Mouse (Mus musculus) kidney, adult 2 months (tissue): ENCODE measurements around the gene Fam192a. TPM values are rescaled to one million over a fixed set of nuclear protein-coding genes. Genes with fewer than 3 reads are reported as not detected.

Experiments
- DNase-seq: peaks from one replicate; pipeline ENCODE4 v3.0.0; 2021
- H3K27ac ChIP-seq: fragments of 200-500 bp; 2 replicates; pipeline ENCODE4 v1.5.1; 2012; ENCODE audit warnings: low read depth, low read length, control low read depth, inconsistent platforms; ENCODE audit not compliant: insufficient read depth
- H3K27me3 ChIP-seq: fragments of 200-500 bp; replicated peaks from 2 replicates; pipeline ENCODE4 v1.6.1; 2012; ENCODE audit warnings: mild to moderate bottlenecking, moderate library complexity, low read length, inconsistent platforms; ENCODE audit not compliant: control insufficient read depth, insufficient read depth
- H3K36me3 ChIP-seq: fragments of 200-500 bp; 2 replicates; pipeline ENCODE4 v1.6.1; 2012; ENCODE audit warnings: mild to moderate bottlenecking, moderate library complexity, low read length, inconsistent platforms; ENCODE audit not compliant: control insufficient read depth, insufficient read depth
- H3K4me1 ChIP-seq: fragments of 200-500 bp; 2 replicates; pipeline ENCODE4 v1.6.1; 2011; ENCODE audit warnings: low read length; ENCODE audit not compliant: control insufficient read depth, insufficient read depth
- H3K4me3 ChIP-seq: fragments of 200-500 bp; 2 replicates; pipeline ENCODE4 v1.5.1; 2011; ENCODE audit warnings: mild to moderate bottlenecking, low read depth, low read length, control low read depth; ENCODE audit not compliant: insufficient read depth
- CTCF ChIP-seq: fragments of 200-500 bp; conservative IDR thresholded peaks from 2 replicates; pipeline ENCODE4 v1.5.1; 2011; ENCODE audit warnings: low read depth, mild to moderate bottlenecking, control low read depth, low read length, moderate library complexity, mixed read lengths; ENCODE audit not compliant: insufficient read depth, insufficient read length
- POLR2A ChIP-seq: fragments of 200-500 bp; IDR thresholded peaks from one replicate; pipeline ENCODE4 v1.6.1; 2011; ENCODE audit warnings: low read depth, low read length, control low read depth
- WGBS: fragments of 180-500 bp; shearing (Covaris S2); methylation state at CpG from one replicate; pipeline ENCODE4 v1.1.7; 2018; 5-methylcytosine and 5-hydroxymethylcytosine counted together
- polyA plus RNA-seq: library from polyadenylated mRNA; depleted of rRNA; stranded (reverse); fragments of >200 nt; gene quantifications from 2 replicates; pipeline ENCODE4 v1.2.3, GENCODE M21; 2012

Fam192a gene
- polyA plus RNA-seq, 1 experiment, result 20.9 TPM

DNA sequence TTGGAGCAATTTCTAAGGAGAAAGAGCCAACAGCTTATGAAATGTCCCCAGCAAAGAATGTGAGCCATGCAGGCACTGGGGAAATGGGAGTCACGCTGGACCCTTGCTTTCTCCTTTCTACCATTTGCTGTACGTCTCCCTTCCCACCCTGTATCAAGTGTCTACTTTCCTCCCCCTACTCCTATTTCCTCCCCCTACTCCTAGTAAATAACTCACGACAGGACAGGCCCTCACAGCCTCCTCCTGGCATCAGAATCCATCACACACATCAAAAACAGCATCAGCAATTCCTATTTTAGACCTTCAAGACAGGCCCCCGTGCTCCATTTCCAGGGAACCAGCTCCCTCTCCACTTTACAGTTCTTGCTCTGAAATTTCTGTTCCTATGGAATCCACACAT, 10.1 kb downstream of the Fam192a start:
- DNase-seq, result no peak
- no peaks in the 10 kb centered on the region for H3K27me3 ChIP-seq
- no peaks in the 10 kb centered on the region for H3K4me1 ChIP-seq
- no peak for TF ChIP-seq POLR2A
- no peak for TF ChIP-seq CTCF
- no peak overlapping the region for H3K4me3 ChIP-seq
- H3K27ac ChIP-seq, result no peak overlapping the region
- H3K36me3 ChIP-seq, result no peaks in the 10 kb centered on the region
- WGBS, result 63% methylated on average over 4 of the region's 4 CpGs

GRCm38 (mm10) chr8:94584238-94584817, 17.5 kb downstream of the Fam192a start:
- Histone ChIP-seq H3K4me3 (no peak overlapping the region), H3K27ac (no peak overlapping the region), H3K36me3 (peaks cover 2% of the 10 kb centered on the region; the same call in 1 of the 2 replicates), H3K27me3 (no peaks in the 10 kb centered on the region), H3K4me1 (no peaks in the 10 kb centered on the region)
- TF ChIP-seq CTCF (peak; percentile 51), POLR2A (no peak)
- peak; percentile 64 for DNase-seq
- WGBS, result 41% methylated on average over 4 of the region's 4 CpGs

DNA sequence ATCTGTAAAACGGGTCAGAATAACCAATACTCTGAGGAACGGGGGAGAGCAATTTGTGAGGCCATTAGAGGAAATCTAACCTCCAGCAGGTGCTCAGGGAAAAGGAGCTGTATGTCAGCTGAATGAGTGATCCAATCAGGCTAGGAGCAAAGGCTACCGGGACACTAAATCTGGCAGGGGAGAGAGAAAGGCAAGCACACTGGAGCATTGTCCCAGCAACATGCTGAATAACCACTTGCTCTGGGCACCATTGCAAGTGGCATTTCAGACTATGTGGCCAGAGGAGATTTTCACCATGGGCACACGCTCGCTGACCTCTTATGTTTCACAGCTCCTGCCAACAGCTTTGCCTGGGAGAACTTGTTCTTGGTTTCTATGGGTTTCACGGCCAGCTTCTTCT, 19.2 kb downstream of the Fam192a start:
- H3K36me3 ChIP-seq, result peaks cover 2% of the 10 kb centered on the region; the same call in 1 of the 2 replicates
- no peaks in the 10 kb centered on the region for H3K4me1 ChIP-seq
- no peak overlapping the region for H3K27ac ChIP-seq
- no peak overlapping the region for H3K4me3 ChIP-seq
- TF ChIP-seq CTCF (no peak), POLR2A (no peak)
- DNase-seq, result no peak
- H3K27me3 ChIP-seq, result no peaks in the 10 kb centered on the region
- 79% methylated on average over 6 of the region's 6 CpGs for WGBS

- Histone ChIP-seq H3K36me3 (peaks cover 2% of the 10 kb centered on the region; the same call in 1 of the 2 replicates), H3K27me3 (no peaks in the 10 kb centered on the region), H3K27ac (no peak overlapping the region), H3K4me3 (no peak overlapping the region), H3K4me1 (no peaks in the 10 kb centered on the region)
- TF ChIP-seq POLR2A (no peak), CTCF (no peak)
- WGBS, result 92% methylated on average over 7 of the region's 7 CpGs
- DNase-seq, result no peak
Observed at GRCm38 (mm10) chr8:94581820-94582483, 19.8 kb downstream of the Fam192a start.

DNA sequence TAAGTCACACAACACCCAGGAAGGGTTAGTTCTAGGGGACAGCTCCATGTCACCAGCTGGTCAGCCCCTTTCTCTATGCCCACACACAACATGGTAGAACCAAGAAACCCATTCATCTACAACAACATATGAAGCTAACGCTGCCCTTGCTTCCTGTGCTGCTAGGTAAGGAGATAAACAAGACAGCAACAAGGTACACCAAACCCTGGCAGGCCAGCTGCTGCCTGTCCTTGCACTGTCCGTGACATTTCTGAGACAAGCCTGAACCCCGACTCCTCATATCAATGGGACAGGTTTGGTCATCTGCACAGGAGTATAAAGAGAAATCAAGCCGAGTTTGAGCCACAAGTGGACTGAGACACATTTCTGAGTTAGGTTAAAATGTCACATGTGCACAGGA, 26.6 kb downstream of the Fam192a start:
- 89% methylated on average over 4 of the region's 4 CpGs for WGBS

GRCm38 (mm10) chr8:94574159-94574907, 27.5 kb downstream of the Fam192a start:
- 85% methylated on average over 16 of the region's 16 CpGs for whole genome bisulfite sequencing

More for the DNA sequence above, 26.6 kb downstream of the Fam192a start:
- Histone ChIP-seq H3K4me1 (no peaks in the 10 kb centered on the region), H3K27ac (no peak overlapping the region), H3K36me3 (peaks cover 5% of the 10 kb centered on the region), H3K27me3 (no peaks in the 10 kb centered on the region), H3K4me3 (no peak overlapping the region)
- TF ChIP-seq POLR2A, result no peak
- no peak for TF ChIP-seq CTCF
- no peak for DNase-seq

GRCm38 (mm10) chr8:94571896-94572295, 29.9 kb downstream of the Fam192a start:
- Histone ChIP-seq H3K27ac (no peak overlapping the region), H3K27me3 (no peaks in the 10 kb centered on the region), H3K36me3 (peaks cover 5% of the 10 kb centered on the region; the same call in 1 of the 2 replicates), H3K4me3 (no peak overlapping the region), H3K4me1 (0 out of 2 replicates have a peak, but pooled peaks cover under 1% of the 10 kb centered on the region)
- DNase-seq, result no peak
- WGBS, result 37% methylated on average over 2 of the region's 2 CpGs
- no peak for TF ChIP-seq POLR2A
- TF ChIP-seq CTCF, result no peak

More at GRCm38 (mm10) chr8:94574159-94574907, 27.5 kb downstream of the Fam192a start:
- TF ChIP-seq POLR2A (no peak), CTCF (no peak)
- H3K4me1 ChIP-seq, result no peaks in the 10 kb centered on the region
- peaks cover 5% of the 10 kb centered on the region for H3K36me3 ChIP-seq
- no peak overlapping the region for H3K4me3 ChIP-seq
- no peak for DNase-seq
- H3K27ac ChIP-seq, result no peak overlapping the region
- no peaks in the 10 kb centered on the region for H3K27me3 ChIP-seq
